8 mouse cellular contexts compared by ENCODE assay signal in genomic region chr11:102455740-102456396, GRCm38 (mm10). TPM values are rescaled to one million over a fixed set of nuclear protein-coding genes. Genes with fewer than 3 reads are reported as not detected.
DNase-seq lines count a peak whose midpoint lies in the region; ATAC-seq and TF ChIP-seq lines count a peak whose summit lies in the region.

No protein-coding gene starts in this region.

- peaks cover 3% of the 10 kb centered on the region for H3K4me1 ChIP-seq in heart, adult 2 months (ENCODE audit: control insufficient read depth, insufficient read depth, low read length)
- no peaks in the 10 kb centered on the region for H3K4me1 ChIP-seq in kidney, adult 2 months (ENCODE audit: control insufficient read depth, insufficient read depth, low read length)
- H3K4me1 ChIP-seq in neural tube, embryonic 13.5 days (replicated peaks): peaks cover 17% of the 10 kb centered on the region

- peaks cover 9% of the 10 kb centered on the region for H3K27me3 ChIP-seq in C2C12 (ENCODE audit: control insufficient read depth, insufficient read depth, insufficient read length)
- H3K27me3 ChIP-seq in heart, adult 2 months (ENCODE audit: control insufficient read depth, insufficient read depth, low read length): no peaks in the 10 kb centered on the region
- no peaks in the 10 kb centered on the region for H3K27me3 ChIP-seq in kidney, adult 2 months (replicated peaks; ENCODE audit: control insufficient read depth, insufficient read depth, low read length)
- peaks cover 53% of the 10 kb centered on the region for H3K27me3 ChIP-seq in neural tube, embryonic 13.5 days

- H3K79me3 ChIP-seq in C2C12 (ENCODE audit: low read depth): no peaks in the 10 kb centered on the region

- H3K4me2 ChIP-seq in neural tube, embryonic 13.5 days: peak overlapping the region; percentile 69

- H3K27ac ChIP-seq in heart, adult 2 months: peak overlapping the region; percentile 15; the same call in 1 of the 2 replicates
- peak overlapping the region; percentile 70; the same call in 1 of the 2 replicates for H3K27ac ChIP-seq in kidney, adult 2 months (ENCODE audit: insufficient read depth, low read depth, low read length)
- 0 out of 2 replicates have a peak overlapping the region, but pooled peaks have one; percentile 9 for H3K27ac ChIP-seq in neural tube, embryonic 13.5 days (replicated peaks)

- no peaks in the 10 kb centered on the region for H3K9me3 ChIP-seq in neural tube, embryonic 13.5 days

- peak; percentile 86 for DNase-seq in WW6 (ENCODE audit: low read depth, low spot score)
- peak; percentile 76 for DNase-seq in embryo, embryonic 11.5 days (ENCODE audit: low read depth, low spot score)
- peak; percentile 72 to 77 for DNase-seq in heart, adult 2 months
- peak; percentile 91 for DNase-seq in kidney, adult 2 months
- DNase-seq in lung, adult 18-20 months: peak; percentile 70 to 79
- DNase-seq in urinary bladder, adult 2 months (ENCODE audit: low spot score): peak; percentile 60

- TF ChIP-seq CTCF in C2C12 (IDR thresholded peaks at IDR 0.05; ENCODE audit: control insufficient read depth, insufficient read depth, insufficient read length): peak; percentile 69
- peak; percentile 55 for TF ChIP-seq CTCF in heart, adult 2 months (IDR thresholded peaks at IDR 0.05)
- peak; percentile 43 for TF ChIP-seq CTCF in kidney, adult 2 months (conservative IDR thresholded peaks at IDR 0.05; ENCODE audit: insufficient read depth, insufficient read length, low read depth, low read length)

- peak overlapping the region; percentile 59; the same call in 1 of the 2 replicates for H3K9ac ChIP-seq in heart, adult 2 months (ENCODE audit: low read depth, low read length)
- H3K9ac ChIP-seq in neural tube, embryonic 13.5 days: peak overlapping the region; percentile 69

- ATAC-seq in neural tube, embryonic 13.5 days (ENCODE audit: low read depth): peak; percentile 92

- peak overlapping the region; percentile 73 for H3ac ChIP-seq in C2C12 (ENCODE audit: control insufficient read depth, insufficient read length, low read depth)

- H3K4me3 ChIP-seq in C2C12 (ENCODE audit: insufficient read depth, poor library complexity, severe bottlenecking): peak overlapping the region; percentile 15
- H3K4me3 ChIP-seq in heart, adult 2 months: peak overlapping the region; percentile 55
- peak overlapping the region; percentile 66 for H3K4me3 ChIP-seq in kidney, adult 2 months (ENCODE audit: insufficient read depth, low read depth, low read length)
- H3K4me3 ChIP-seq in neural tube, embryonic 13.5 days: peak overlapping the region; percentile 47

- TF ChIP-seq EP300 in heart, adult 2 months (IDR thresholded peaks at IDR 0.05; ENCODE audit: insufficient read depth, low read depth, low read length): no peak

- H3K79me2 ChIP-seq in C2C12 (ENCODE audit: control insufficient read depth, insufficient read depth): no peaks in the 10 kb centered on the region
- no peaks in the 10 kb centered on the region for H3K79me2 ChIP-seq in heart, adult 2 months (replicated peaks; ENCODE audit: control insufficient read depth, insufficient read depth, low read length)

- no peak for TF ChIP-seq POLR2A in heart, adult 2 months (IDR thresholded peaks at IDR 0.05; ENCODE audit: insufficient read depth, low read depth, low read length)
- TF ChIP-seq POLR2A in kidney, adult 2 months (IDR thresholded peaks at IDR 0.05; ENCODE audit: low read depth, low read length): peak; percentile 5

- no peaks in the 10 kb centered on the region for H3K36me3 ChIP-seq in C2C12 (ENCODE audit: control insufficient read depth, insufficient read depth)
- no peaks in the 10 kb centered on the region for H3K36me3 ChIP-seq in heart, adult 2 months (ENCODE audit: control insufficient read depth, insufficient read depth, low read length)
- no peaks in the 10 kb centered on the region for H3K36me3 ChIP-seq in kidney, adult 2 months (ENCODE audit: control insufficient read depth, insufficient read depth, low read length)
- no peaks in the 10 kb centered on the region for H3K36me3 ChIP-seq in neural tube, embryonic 13.5 days

- under 1% methylated on average over 40 of the region's 40 CpGs for WGBS in heart, adult 2 months
- under 1% methylated on average over 40 of the region's 40 CpGs for WGBS in kidney, adult 2 months
- under 1% methylated on average over 40 of the region's 40 CpGs for WGBS in neural tube, embryonic 13.5 days

- intact Hi-C loops in heart, adult 2 months (cut with DNase I): no loop called here

TF ChIP-seq in C2C12, 6 proteins besides CTCF, POLR2A, EP300 and RAD21:
- TF ChIP-seq CEBPB (IDR thresholded peaks at IDR 0.05; ENCODE audit: low read depth): no peak
- peak; percentile 22 for TF ChIP-seq MYOD1 (IDR thresholded peaks at IDR 0.05; ENCODE audit: control insufficient read depth, insufficient read length, low read depth)

RNA-seq across cellular contexts. Expression of gene Fam171a2, which starts 8.4 kb away (rescaled TPM):
- polyA plus RNA-seq in C2C12 (2012; fragmentation: generic; extraction: Trizol): 6.3 TPM
- 1 to 10 TPM; 3.8 to 3.9 TPM for total RNA-seq in heart, adult 2 months (2021)
- polyA plus RNA-seq in heart, adult 2 months (2012; rRNA removed): 7.7 and 8.3 TPM in 2 replicates
- polyA plus RNA-seq in kidney, adult 2 months (2012; rRNA removed): 18.9 and 20.4 TPM in 2 replicates
- polyA plus RNA-seq in neural tube, embryonic 13.5 days (2015; fragmentation: Nextera tagmentation; extraction: Ambion mirVana): 20.3 and 21.6 TPM in 2 replicates
- polyA plus RNA-seq in urinary bladder, adult 2 months (2012; rRNA removed): 6.9 and 10.4 TPM in 2 replicates

RNA-seq across cellular contexts. Expression of gene Itga2b, which starts 14.1 kb away (rescaled TPM):
- 1.3 TPM for polyA plus RNA-seq in C2C12 (2012; fragmentation: generic; extraction: Trizol)
- 10 to 100 TPM in 1 of 2 experiments, 1 to 10 TPM in 1; 3.1 to 14.5 TPM for total RNA-seq in heart, adult 2 months (2021)
- polyA plus RNA-seq in heart, adult 2 months (2012; rRNA removed): 3.5 and 6.9 TPM in 2 replicates
- 14.9 and 16.0 TPM in 2 replicates for polyA plus RNA-seq in kidney, adult 2 months (2012; rRNA removed)
- polyA plus RNA-seq in neural tube, embryonic 13.5 days (2015; fragmentation: Nextera tagmentation; extraction: Ambion mirVana): 5.7 and 6.2 TPM in 2 replicates
- polyA plus RNA-seq in urinary bladder, adult 2 months (2012; rRNA removed): 5.7 and 7.2 TPM in 2 replicates

RNA-seq across cellular contexts. Expression of gene Grn, which starts 25.8 kb away (rescaled TPM):
- 79.1 TPM for polyA plus RNA-seq in C2C12 (2012; fragmentation: generic; extraction: Trizol)
- total RNA-seq in heart, adult 2 months (2021): 10 to 100 TPM; 83.4 to 86.9 TPM
- 118 and 119 TPM in 2 replicates for polyA plus RNA-seq in heart, adult 2 months (2012; rRNA removed)
- 184 and 195 TPM in 2 replicates for polyA plus RNA-seq in kidney, adult 2 months (2012; rRNA removed)
- polyA plus RNA-seq in neural tube, embryonic 13.5 days (2015; fragmentation: Nextera tagmentation; extraction: Ambion mirVana): 83.3 and 88.6 TPM in 2 replicates
- polyA plus RNA-seq in urinary bladder, adult 2 months (2012; rRNA removed): 190 and 251 TPM in 2 replicates

RNA-seq across cellular contexts. Expression of gene Slc25a39, which starts 48.1 kb away (rescaled TPM):
- polyA plus RNA-seq in C2C12 (2012; fragmentation: generic; extraction: Trizol): 174 TPM
- total RNA-seq in heart, adult 2 months (2021): 100 to 1,000 TPM; 196 to 213 TPM
- 307 and 331 TPM in 2 replicates for polyA plus RNA-seq in heart, adult 2 months (2012; rRNA removed)
- polyA plus RNA-seq in kidney, adult 2 months (2012; rRNA removed): 1,128 and 1,486 TPM in 2 replicates
- 154 TPM in 2 replicates for polyA plus RNA-seq in neural tube, embryonic 13.5 days (2015; fragmentation: Nextera tagmentation; extraction: Ambion mirVana)
- polyA plus RNA-seq in urinary bladder, adult 2 months (2012; rRNA removed): 80.3 and 88.2 TPM in 2 replicates

Comparison
In these comparisons a context has a peak if more than half of its experiments do, and no peak if none do; other contexts are left out.
1. Peak in every context shown above with its lines: DNase-seq, ATAC-seq, H3K4me3 ChIP-seq and H3K27ac ChIP-seq.
2. H3K4me3 ChIP-seq: peak in every context shown above with its lines; median percentile 66 in kidney, adult 2 months; 55 in heart, adult 2 months; 47 in neural tube, embryonic 13.5 days; 15 in C2C12.
3. H3K27ac ChIP-seq: peak in every context shown above with its lines; median percentile 70 in kidney, adult 2 months; 15 in heart, adult 2 months; 9 in neural tube, embryonic 13.5 days.